Mouse (Mus musculus) spleen, embryonic (tissue): ENCODE results near the gene Tjp3.

Source experiments
- CTCF ChIA-PET: fragments of 350-600 bp; sonication (Branson Sonifier 250); formaldehyde crosslinking; loops from one replicate; lab custom pipeline; 2022; lab: Charles Lee

The Tjp3 gene

GRCm38 (mm10) chr10:81277676-81278075, 13.7 kb downstream of the Tjp3 start:
- CTCF ChIA-PET, result interaction anchor here (0.7 kb wide), 1 partner anchor 46 kb away, joined by 3 read pairs; no protein-coding TSS in a partner anchor

- CTCF ChIA-PET, result no interaction called here
Observed at GRCm38 (mm10) chr10:81273842-81274241, 17.5 kb downstream of the Tjp3 start.

- CTCF ChIA-PET, result no interaction called here
Observed at GRCm38 (mm10) chr10:81272356-81272755, 19.0 kb downstream of the Tjp3 start.

GRCm38 (mm10) chr10:81268643-81269412, 22.6 kb downstream of the Tjp3 start:
- CTCF ChIA-PET, result no interaction called here

- CTCF ChIA-PET, result interaction anchor here (1.8 kb wide), 1 partner anchor 21 kb away, joined by 5 read pairs; no protein-coding TSS in a partner anchor
Observed at GRCm38 (mm10) chr10:81268056-81268455, 23.3 kb downstream of the Tjp3 start.

GRCm38 (mm10) chr10:81266211-81267105, 24.9 kb downstream of the Tjp3 start, which contains the start of the genes Mrpl54 and Apba3:
Gene Mrpl54, minus strand, starts transcription at chr10:81266934.
Gene Apba3, plus strand, starts transcription at chr10:81266960.
- CTCF ChIA-PET, result interaction anchor here (0.6 to 1.8 kb wide), 3 partner anchors 22 to 1412 kb away, joined by 3 to 5 read pairs (median 4); partner anchors contain the start of gene Ptbp1

GRCm38 (mm10) chr10:81265540-81265939, 25.8 kb downstream of the Tjp3 start:
- CTCF ChIA-PET, result no interaction called here

- CTCF ChIA-PET, result no interaction called here
Observed at GRCm38 (mm10) chr10:81261025-81261424, 30.4 kb downstream of the Tjp3 start.

- CTCF ChIA-PET, result no interaction called here
Observed at GRCm38 (mm10) chr10:81259225-81259884, 32.0 kb downstream of the Tjp3 start.

GRCm38 (mm10) chr10:81257158-81258039, 34.0 kb downstream of the Tjp3 start:
- CTCF ChIA-PET, result interaction anchor here (0.6 to 1.9 kb wide), 2 partner anchors 13 to 31 kb away, joined by 3 to 5 read pairs; no protein-coding TSS in a partner anchor

GRCm38 (mm10) chr10:81254886-81255285, 36.5 kb downstream of the Tjp3 start:
- CTCF ChIA-PET, result no interaction called here

- CTCF ChIA-PET, result no interaction called here
Observed at GRCm38 (mm10) chr10:81252424-81253419, 38.7 kb downstream of the Tjp3 start, which contains the start of gene Matk. Gene Matk, plus strand, starts transcription at chr10:81252935.

GRCm38 (mm10) chr10:81249442-81249841, 41.9 kb downstream of the Tjp3 start:
- CTCF ChIA-PET, result no interaction called here

GRCm38 (mm10) chr10:81247804-81248203, 43.6 kb downstream of the Tjp3 start:
- CTCF ChIA-PET, result interaction anchor here (0.6 kb wide), 1 partner anchor 57 kb away, joined by 6 read pairs; no protein-coding TSS in a partner anchor

GRCm38 (mm10) chr10:81245166-81245565, 46.2 kb downstream of the Tjp3 start:
- CTCF ChIA-PET, result no interaction called here

GRCm38 (mm10) chr10:81244595-81244994, 46.8 kb downstream of the Tjp3 start:
- CTCF ChIA-PET, result interaction anchor here (1.1 kb wide), 1 partner anchor 9 kb away, joined by 6 read pairs; no protein-coding TSS in a partner anchor

- CTCF ChIA-PET, result interaction anchor here (1.1 kb wide), 1 partner anchor 8 kb away, joined by 6 read pairs; no protein-coding TSS in a partner anchor
Observed at GRCm38 (mm10) chr10:81244146-81244545, 47.2 kb downstream of the Tjp3 start.

- CTCF ChIA-PET, result interaction anchor here (0.6 kb wide), 2 partner anchors 127 to 525 kb away, joined by 3 to 6 read pairs; no protein-coding TSS in a partner anchor
Observed at GRCm38 (mm10) chr10:81242021-81242420, 49.4 kb downstream of the Tjp3 start.

- CTCF ChIA-PET, result no interaction called here
Observed at GRCm38 (mm10) chr10:81240876-81241275, 50.5 kb downstream of the Tjp3 start.
